Mouse (Mus musculus) C2C12 (cell line): Measurements from ENCODE around the gene Tmf1. TPM values are rescaled to one million over a fixed set of nuclear protein-coding genes. Genes with fewer than 3 reads are reported as not detected.
A peak's percentile ranks its signal among the peaks of the same experiment; 100 is the strongest.

Source experiments
- H3K27me3 ChIP-seq: one replicate; pipeline ENCODE4 v1.6.1; 2011; ENCODE audit not compliant: control insufficient read depth, insufficient read depth, insufficient read length
- H3K36me3 ChIP-seq: one replicate; pipeline ENCODE4 v1.6.1; 2011; ENCODE audit not compliant: control insufficient read depth, insufficient read depth
- H3K4me3 ChIP-seq: one replicate; pipeline ENCODE4 v1.5.1; 2011; ENCODE audit warnings: mild to moderate bottlenecking, control low read depth; ENCODE audit not compliant: poor library complexity, insufficient read depth, severe bottlenecking
- H3K79me2 ChIP-seq: one replicate; pipeline ENCODE4 v1.6.1; 2011; ENCODE audit not compliant: control insufficient read depth, insufficient read depth
- H3K79me3 ChIP-seq: one replicate; pipeline ENCODE4 v1.6.1; 2011; ENCODE audit warnings: low read depth, control low read depth
- H3ac ChIP-seq: one replicate; pipeline ENCODE3; 2011; ENCODE audit warnings: low read depth; ENCODE audit not compliant: control insufficient read depth, insufficient read length
- CEBPB ChIP-seq: IDR thresholded peaks from one replicate; pipeline ENCODE4 v1.6.1; 2011; ENCODE audit warnings: low read depth, mild to moderate bottlenecking, control low read depth, moderate library complexity
- CTCF ChIP-seq: IDR thresholded peaks from one replicate; pipeline ENCODE4 v1.5.1; 2011; ENCODE audit not compliant: control insufficient read depth, insufficient read depth, insufficient read length
- FOSL1 ChIP-seq: IDR thresholded peaks from one replicate; pipeline ENCODE4 v1.8.0; 2011; ENCODE audit warnings: mild to moderate bottlenecking, low read length; ENCODE audit not compliant: poor library complexity, insufficient read depth, severe bottlenecking
- MAX ChIP-seq: IDR thresholded peaks from one replicate; pipeline ENCODE4 v1.6.1; 2011; ENCODE audit warnings: mild to moderate bottlenecking, control low read depth
- MYOD1 ChIP-seq: IDR thresholded peaks from one replicate; pipeline ENCODE4 v1.6.1; 2011; ENCODE audit warnings: low read depth; ENCODE audit not compliant: control insufficient read depth, insufficient read length
- MYOG ChIP-seq: IDR thresholded peaks from one replicate; pipeline ENCODE4 v1.6.1; 2011; ENCODE audit not compliant: control insufficient read depth, insufficient read length; ENCODE audit errors: extremely low read depth
- USF1 ChIP-seq: IDR thresholded peaks from one replicate; pipeline ENCODE4 v1.6.1; 2011; ENCODE audit warnings: low read depth, mild to moderate bottlenecking, control low read depth, moderate library complexity
- polyA plus RNA-seq: library from polyadenylated mRNA; unstranded; fragments of >200 nt; fragmentation: generic; extraction: Trizol; gene quantifications from one replicate; pipeline ENCODE4 v1.2.1, GENCODE M21; 2012; ENCODE audit warnings: missing spikeins

The Tmf1 gene
- polyA plus RNA-seq, 1 experiment: 6.4 TPM

- Histone ChIP-seq H3K4me3 (peak overlapping the region; percentile 92), H3K79me3 (peaks cover 46% of the 10 kb centered on the region), H3K27me3 (no peaks in the 10 kb centered on the region), H3K79me2 (peaks cover 55% of the 10 kb centered on the region), H3ac (peak overlapping the region; percentile 86), H3K36me3 (peaks cover 27% of the 10 kb centered on the region)
- no peak for TF ChIP-seq FOSL1
- no peak for TF ChIP-seq MYOD1
- no peak for TF ChIP-seq MYOG
- TF ChIP-seq CEBPB: no peak
- TF ChIP-seq MAX: no peak
- no peak for TF ChIP-seq USF1
- no peak for TF ChIP-seq CTCF
These were observed 32.2 kb upstream of the Tmf1 start for GRCm38 (mm10) chr6:97210962-97211601.

DNA sequence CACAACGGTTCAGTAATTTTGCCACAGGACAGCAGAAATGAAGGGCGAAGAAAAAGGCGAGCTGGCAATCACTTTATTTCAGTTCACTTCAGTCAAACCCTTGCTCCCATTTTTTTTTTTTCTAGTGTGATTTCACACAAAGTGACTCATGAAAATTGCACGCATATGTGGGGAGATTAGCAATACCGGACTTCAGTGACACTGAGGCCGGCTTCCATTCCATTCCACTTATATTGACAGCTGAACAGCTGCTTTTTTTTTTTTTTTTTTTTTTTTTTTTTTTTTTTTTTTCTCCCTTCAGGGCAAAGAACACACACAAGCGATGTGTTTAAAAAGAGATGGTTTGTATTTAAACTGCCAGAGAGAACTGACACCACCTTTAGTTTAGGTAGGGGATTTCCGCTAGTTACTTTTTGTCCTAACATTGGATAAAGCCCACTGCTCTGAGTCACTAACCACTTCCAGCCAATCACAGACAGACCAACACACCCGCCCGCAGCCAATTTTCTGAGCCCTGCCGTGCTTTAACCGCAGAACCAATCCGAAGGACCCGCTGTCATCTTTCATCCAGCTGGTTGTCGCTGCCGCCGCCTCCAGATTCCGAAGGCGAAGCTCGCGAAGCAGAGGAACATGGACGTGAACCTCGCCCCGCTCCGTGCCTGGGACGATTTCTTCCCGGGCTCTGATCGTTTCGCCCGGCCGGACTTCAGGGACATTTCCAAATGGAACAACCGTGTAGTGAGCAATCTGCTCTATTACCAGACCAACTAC, 31.5 kb upstream of the Tmf1 start, which contains the start of gene Arl6ip5:
Gene Arl6ip5 (plus strand): TSS at position 499 of the 771 bp plus-strand sequence.
- Histone ChIP-seq H3K79me3 (peaks cover 38% of the 10 kb centered on the region), H3K27me3 (no peaks in the 10 kb centered on the region), H3K79me2 (peaks cover 48% of the 10 kb centered on the region), H3K36me3 (peaks cover 22% of the 10 kb centered on the region), H3K4me3 (peak within 1 kb of the TSS; percentile 92), H3ac (peak within 1 kb of the TSS; percentile 86)
- TF ChIP-seq CTCF: no peak
- TF ChIP-seq MYOD1: peak; percentile 39
- peak; percentile 43 for TF ChIP-seq CEBPB
- TF ChIP-seq MAX: peak; percentile 20
- TF ChIP-seq FOSL1: no peak
- no peak for TF ChIP-seq USF1
- no peak for TF ChIP-seq MYOG

DNA sequence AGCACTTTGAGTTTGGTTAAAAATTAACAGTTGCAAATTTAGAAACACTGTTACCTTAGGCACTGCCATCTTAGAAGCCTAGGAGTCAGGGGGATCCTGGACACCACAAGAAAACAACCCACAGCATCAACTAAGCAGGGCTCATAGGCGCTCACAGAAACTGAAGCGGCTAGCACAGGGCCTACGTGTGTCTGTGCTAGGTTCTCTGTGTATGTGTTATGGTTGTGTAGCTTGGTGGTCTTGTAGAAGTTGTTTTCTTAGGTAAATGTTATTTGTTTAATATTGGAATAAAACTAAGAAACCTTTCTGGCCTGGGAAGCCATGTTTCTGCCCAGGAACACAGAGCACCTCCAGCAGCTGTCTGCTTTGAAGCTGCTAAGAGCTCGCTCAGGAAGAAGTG, 30.8 kb upstream of the Tmf1 start:
- Histone ChIP-seq H3ac (peak overlapping the region; percentile 52), H3K27me3 (no peaks in the 10 kb centered on the region), H3K79me2 (peaks cover 47% of the 10 kb centered on the region), H3K36me3 (peaks cover 16% of the 10 kb centered on the region), H3K4me3 (no peak overlapping the region), H3K79me3 (peaks cover 36% of the 10 kb centered on the region)
- TF ChIP-seq MYOG (no peak), CEBPB (no peak), FOSL1 (no peak), USF1 (no peak), MAX (no peak), CTCF (no peak), MYOD1 (no peak)

DNA sequence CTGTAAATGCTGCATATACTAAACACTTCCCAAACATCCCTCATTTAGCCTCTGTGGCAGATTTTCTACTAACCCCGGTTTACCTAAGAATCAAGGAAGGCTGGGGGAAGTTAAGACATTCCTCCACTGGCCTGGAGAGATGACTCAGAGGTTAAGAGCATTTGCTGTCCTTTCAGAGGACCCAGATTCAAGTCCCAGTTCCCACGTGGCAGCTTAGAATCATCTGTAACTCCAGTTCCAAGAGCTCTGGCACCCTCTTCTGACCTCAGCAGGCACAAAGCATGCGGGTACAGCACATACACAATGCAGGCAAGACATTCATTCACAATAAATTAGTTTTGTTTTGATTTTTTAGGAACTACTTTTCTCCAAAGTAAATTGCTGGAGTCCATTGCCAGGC, 30.3 kb upstream of the Tmf1 start:
- H3K79me3 ChIP-seq: peaks cover 36% of the 10 kb centered on the region
- H3K36me3 ChIP-seq: peaks cover 10% of the 10 kb centered on the region
- no peak overlapping the region for H3ac ChIP-seq
- H3K79me2 ChIP-seq: peaks cover 47% of the 10 kb centered on the region
- H3K27me3 ChIP-seq: no peaks in the 10 kb centered on the region
- no peak for TF ChIP-seq FOSL1
- no peak for TF ChIP-seq MYOG
- TF ChIP-seq MAX: peak; percentile 92
- peak; percentile 6 for TF ChIP-seq CTCF
- peak; percentile 55 for TF ChIP-seq USF1
- TF ChIP-seq MYOD1: no peak
- no peak overlapping the region for H3K4me3 ChIP-seq

DNA sequence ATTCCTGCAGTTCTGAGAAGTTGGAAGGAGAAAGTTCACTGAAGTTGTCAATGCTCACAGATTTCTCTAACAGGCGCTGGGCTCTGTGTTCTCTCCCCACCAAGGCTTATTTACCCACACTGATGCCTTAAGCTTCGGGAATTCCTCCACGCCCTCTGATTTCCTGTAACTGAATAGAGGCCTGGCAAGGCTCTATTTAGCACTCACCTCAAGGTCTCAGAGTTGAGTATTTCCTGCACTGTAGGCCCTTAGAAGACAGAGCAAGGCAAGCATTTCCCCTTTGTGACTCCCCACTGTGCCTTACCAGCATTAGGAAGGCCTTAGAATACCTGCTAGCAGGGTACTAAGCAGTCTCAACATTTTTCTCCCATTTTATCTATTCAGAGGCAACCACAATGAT, 29.5 kb upstream of the Tmf1 start:
- H3K4me3 ChIP-seq: no peak overlapping the region
- TF ChIP-seq CEBPB (no peak), MYOD1 (no peak), CTCF (no peak), MYOG (no peak), MAX (no peak)
- no peak overlapping the region for H3ac ChIP-seq
- peaks cover 36% of the 10 kb centered on the region for H3K79me3 ChIP-seq
- no peaks in the 10 kb centered on the region for H3K27me3 ChIP-seq
- H3K79me2 ChIP-seq: peaks cover 47% of the 10 kb centered on the region
- peaks cover 2% of the 10 kb centered on the region for H3K36me3 ChIP-seq

GRCm38 (mm10) chr6:97207085-97207484, 28.2 kb upstream of the Tmf1 start:
- Histone ChIP-seq H3K36me3 (peaks cover 9% of the 10 kb centered on the region), H3ac (no peak overlapping the region), H3K27me3 (no peaks in the 10 kb centered on the region), H3K79me3 (peaks cover 39% of the 10 kb centered on the region), H3K79me2 (peaks cover 47% of the 10 kb centered on the region), H3K4me3 (no peak overlapping the region)
- TF ChIP-seq MYOD1 (peak; percentile 82), CTCF (no peak)
